Mouse (Mus musculus): ENCODE results near the gene Tsr1. TPM values are rescaled to one million over a fixed set of nuclear protein-coding genes. Genes with fewer than 3 reads are reported as not detected.

Gene Tsr1
- polyA plus RNA-seq, 1 experiment: 19.0 TPM

DNA sequence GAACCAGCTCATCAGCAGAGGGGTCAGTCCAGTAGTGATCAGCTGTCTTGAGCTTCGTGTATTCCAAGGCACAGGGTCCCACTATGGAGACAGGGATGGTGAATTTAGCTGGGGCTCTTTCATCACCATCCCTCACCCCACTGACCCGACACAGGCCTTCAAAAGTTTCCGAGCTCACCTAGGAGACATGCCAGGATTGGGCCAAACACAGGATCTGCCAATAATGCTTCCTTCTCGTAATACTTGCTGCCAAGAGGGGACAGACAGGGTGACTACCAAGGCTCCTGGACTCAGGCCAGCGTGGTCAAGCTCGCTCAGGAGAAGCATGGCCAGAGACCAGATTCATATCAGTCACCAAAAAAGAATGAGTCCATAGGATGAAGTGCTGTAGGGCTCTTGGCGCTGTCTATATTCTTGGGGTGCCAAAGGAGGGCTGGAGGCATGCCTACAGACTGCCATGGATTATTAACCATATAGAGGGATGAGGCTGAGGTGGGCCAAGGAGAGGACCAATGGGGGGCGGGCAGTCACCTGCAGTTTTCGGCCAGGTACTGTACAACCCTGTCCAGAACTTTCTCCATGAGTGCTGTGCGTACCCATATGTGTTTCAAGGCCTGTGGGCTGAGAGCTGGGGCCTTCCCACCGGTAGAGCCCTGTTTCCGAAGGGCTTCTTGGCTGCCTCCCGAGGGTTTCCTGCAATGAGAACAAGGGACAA is 29.7 kb upstream of the Tsr1 start:
- H3K4me3 ChIP-seq (ENCODE audit: insufficient read depth, low read length): no peak overlapping the region
- no peak overlapping the region for H3K27ac ChIP-seq (ENCODE audit: insufficient read depth, low read length)
- TF ChIP-seq CTCF (IDR thresholded peaks at IDR 0.05; ENCODE audit: extremely low read depth, insufficient read depth, low read length): no peak
- TF ChIP-seq POLR2A (IDR thresholded peaks at IDR 0.05; ENCODE audit: extremely low read depth, insufficient read depth, low read length): no peak
- H3K4me1 ChIP-seq (ENCODE audit: control insufficient read depth, insufficient read depth, low read length): peaks cover 5% of the 10 kb centered on the region

DNA sequence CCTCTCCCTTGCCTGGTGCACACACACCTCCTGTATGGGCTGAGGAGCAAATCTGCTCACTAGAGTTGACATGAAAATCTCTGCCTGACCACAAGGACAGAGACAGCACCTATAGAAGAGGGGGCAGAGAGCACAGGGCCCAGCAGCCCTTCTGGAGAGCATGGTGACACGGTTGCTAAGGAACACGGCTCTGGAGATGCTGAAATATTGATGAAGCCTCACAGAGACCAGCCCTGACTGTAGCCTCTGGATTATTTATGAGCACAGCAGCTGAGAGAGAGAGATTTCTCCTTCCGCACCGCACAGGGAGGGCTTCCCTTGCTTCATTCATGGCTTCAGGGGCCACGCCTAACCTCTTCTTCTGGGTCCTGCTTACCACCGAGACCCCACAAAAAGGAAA is 28.3 kb upstream of the Tsr1 start:
- Histone ChIP-seq H3K27ac (ENCODE audit: insufficient read depth, low read length) (no peak overlapping the region), H3K4me1 (ENCODE audit: control insufficient read depth, insufficient read depth, low read length) (peaks cover 11% of the 10 kb centered on the region), H3K4me3 (ENCODE audit: insufficient read depth, low read length) (no peak overlapping the region)
- TF ChIP-seq POLR2A (IDR thresholded peaks at IDR 0.05; ENCODE audit: extremely low read depth, insufficient read depth, low read length): no peak
- no peak for TF ChIP-seq CTCF (IDR thresholded peaks at IDR 0.05; ENCODE audit: extremely low read depth, insufficient read depth, low read length)

DNA sequence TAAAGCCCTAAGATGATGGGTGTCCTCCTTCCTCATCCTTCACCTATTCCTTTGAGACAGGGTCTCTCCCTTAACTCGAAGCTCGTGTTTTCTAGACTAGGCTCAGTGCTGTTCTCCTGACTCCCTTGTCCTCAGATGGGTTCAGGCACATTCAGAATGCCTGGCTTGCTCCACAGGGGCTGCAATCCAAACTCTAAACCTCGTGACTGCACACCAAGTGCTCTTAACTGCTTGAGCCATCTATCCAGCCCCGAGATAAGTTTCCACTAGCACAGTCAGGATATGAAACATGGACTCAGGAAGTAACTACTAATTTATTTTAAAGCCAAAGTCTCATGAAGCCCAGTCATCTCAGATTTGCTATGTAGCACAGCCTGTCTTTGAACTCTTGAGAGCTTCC is 27.3 kb upstream of the Tsr1 start:
- H3K4me3 ChIP-seq (ENCODE audit: insufficient read depth, low read length): no peak overlapping the region
- TF ChIP-seq CTCF (IDR thresholded peaks at IDR 0.05; ENCODE audit: extremely low read depth, insufficient read depth, low read length) (no peak), POLR2A (IDR thresholded peaks at IDR 0.05; ENCODE audit: extremely low read depth, insufficient read depth, low read length) (no peak)
- H3K27ac ChIP-seq (ENCODE audit: insufficient read depth, low read length): no peak overlapping the region
- H3K4me1 ChIP-seq (ENCODE audit: control insufficient read depth, insufficient read depth, low read length): peaks cover 15% of the 10 kb centered on the region

DNA sequence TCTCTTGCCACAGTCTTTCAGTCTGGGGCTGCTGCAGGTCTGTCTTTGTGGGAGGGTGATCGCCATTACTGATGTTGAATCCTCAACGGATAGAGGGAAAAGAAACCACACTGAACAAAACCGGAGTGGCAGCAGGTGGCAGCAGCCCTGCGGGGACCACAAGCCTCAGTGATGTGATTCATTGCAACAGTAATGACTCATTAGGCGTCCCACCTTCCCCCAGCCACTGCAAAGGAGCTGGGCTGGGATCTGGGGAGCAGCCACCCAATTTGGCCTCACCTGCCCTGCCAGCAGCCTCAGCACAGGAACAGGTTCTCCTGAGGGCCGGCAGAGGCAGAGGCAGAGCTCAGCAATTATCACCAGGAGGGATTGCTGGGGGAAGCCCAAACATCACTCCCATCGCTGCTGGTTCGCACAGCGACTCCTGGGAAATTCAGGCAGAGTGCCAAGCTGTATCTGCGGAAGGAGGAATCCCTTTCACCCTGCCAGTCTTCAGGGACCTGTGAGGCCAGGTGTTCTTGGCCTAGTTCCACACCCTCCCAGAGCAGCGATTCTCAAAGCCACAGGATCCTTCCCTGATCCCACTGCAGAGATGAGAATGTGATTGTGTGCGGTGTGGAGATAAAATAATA is 26.8 kb upstream of the Tsr1 start:
- Histone ChIP-seq H3K27ac (ENCODE audit: insufficient read depth, low read length) (no peak overlapping the region), H3K4me1 (ENCODE audit: control insufficient read depth, insufficient read depth, low read length) (peaks cover 15% of the 10 kb centered on the region), H3K4me3 (ENCODE audit: insufficient read depth, low read length) (no peak overlapping the region)
- TF ChIP-seq CTCF (IDR thresholded peaks at IDR 0.05; ENCODE audit: extremely low read depth, insufficient read depth, low read length) (peak; percentile 40), POLR2A (IDR thresholded peaks at IDR 0.05; ENCODE audit: extremely low read depth, insufficient read depth, low read length) (no peak)

DNA sequence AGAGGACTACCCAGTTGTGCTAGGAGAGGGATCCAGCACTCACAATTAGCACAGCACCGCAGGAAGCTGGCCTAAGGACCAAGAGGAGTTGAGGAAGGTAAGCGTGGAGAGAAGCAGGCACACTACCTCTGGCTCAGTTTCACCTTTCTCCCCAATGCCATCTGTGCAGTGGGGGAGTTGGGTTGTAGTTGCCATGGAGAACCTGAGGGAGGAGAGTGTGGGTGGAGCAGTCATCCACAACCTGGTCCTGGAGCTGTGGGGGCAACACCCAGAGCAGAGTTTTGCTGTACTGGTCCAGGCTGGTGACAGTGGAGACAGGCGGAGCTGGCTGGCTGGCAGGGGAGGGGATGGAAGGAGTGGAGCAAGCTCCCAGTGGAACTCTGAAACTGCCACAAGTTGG is 23.2 kb upstream of the Tsr1 start:
- peaks cover 14% of the 10 kb centered on the region for H3K4me1 ChIP-seq (ENCODE audit: control insufficient read depth, insufficient read depth, low read length)
- H3K27ac ChIP-seq (ENCODE audit: insufficient read depth, low read length): peak overlapping the region; percentile 27; the same call in 1 of the 2 replicates
- TF ChIP-seq CTCF (IDR thresholded peaks at IDR 0.05; ENCODE audit: extremely low read depth, insufficient read depth, low read length) (no peak), POLR2A (IDR thresholded peaks at IDR 0.05; ENCODE audit: extremely low read depth, insufficient read depth, low read length) (no peak)
- H3K4me3 ChIP-seq (ENCODE audit: insufficient read depth, low read length): no peak overlapping the region

DNA sequence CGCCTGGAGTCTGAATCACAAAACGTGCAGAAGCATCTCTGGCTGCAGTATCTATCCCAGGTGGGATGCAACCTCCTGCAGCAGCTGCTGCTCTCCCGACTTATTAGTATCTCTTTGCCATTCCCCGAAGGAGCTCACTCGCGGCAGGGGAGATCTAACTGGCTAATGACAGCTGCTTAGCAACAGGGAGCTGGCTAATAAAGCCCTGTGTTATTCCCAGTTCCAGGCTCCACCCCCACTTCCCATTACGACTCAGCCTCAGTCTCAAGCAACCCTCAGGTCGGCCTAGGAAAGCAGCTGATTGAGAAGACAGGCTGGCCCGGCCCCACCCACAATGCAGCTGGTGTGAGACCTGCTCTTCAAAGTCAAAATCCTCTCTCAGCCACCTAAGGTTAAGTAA is 21.1 kb upstream of the Tsr1 start:
- no peak overlapping the region for H3K4me3 ChIP-seq (ENCODE audit: insufficient read depth, low read length)
- peak overlapping the region; percentile 7; the same call in 1 of the 2 replicates for H3K27ac ChIP-seq (ENCODE audit: insufficient read depth, low read length)
- peaks cover 12% of the 10 kb centered on the region for H3K4me1 ChIP-seq (ENCODE audit: control insufficient read depth, insufficient read depth, low read length)
- no peak for TF ChIP-seq CTCF (IDR thresholded peaks at IDR 0.05; ENCODE audit: extremely low read depth, insufficient read depth, low read length)
- TF ChIP-seq POLR2A (IDR thresholded peaks at IDR 0.05; ENCODE audit: extremely low read depth, insufficient read depth, low read length): peak; percentile 35; the same call in 1 of the 2 replicates

DNA sequence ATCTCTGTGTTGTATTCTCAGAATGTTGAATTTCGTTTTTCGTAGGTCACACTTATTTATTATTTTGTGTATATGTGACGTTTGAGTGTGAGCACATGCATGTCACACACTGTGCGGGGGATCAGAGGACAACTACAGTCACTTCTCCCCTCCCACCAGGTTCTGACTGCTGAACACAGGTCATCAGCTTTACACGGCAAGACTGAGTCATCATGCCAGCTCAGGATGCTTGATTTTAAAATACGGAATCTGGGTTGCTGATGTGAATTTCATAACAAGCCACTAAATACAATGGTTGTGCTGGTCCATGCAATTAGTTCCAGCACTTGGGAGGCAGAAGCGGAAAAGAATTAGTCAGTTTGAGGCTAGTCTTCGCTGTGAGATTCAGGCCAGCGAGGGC is 16.9 kb upstream of the Tsr1 start:
- Histone ChIP-seq H3K4me1 (ENCODE audit: control insufficient read depth, insufficient read depth, low read length) (peaks cover 7% of the 10 kb centered on the region), H3K4me3 (ENCODE audit: insufficient read depth, low read length) (no peak overlapping the region), H3K27ac (ENCODE audit: insufficient read depth, low read length) (no peak overlapping the region)
- TF ChIP-seq POLR2A (IDR thresholded peaks at IDR 0.05; ENCODE audit: extremely low read depth, insufficient read depth, low read length): no peak
- TF ChIP-seq CTCF (IDR thresholded peaks at IDR 0.05; ENCODE audit: extremely low read depth, insufficient read depth, low read length): no peak

DNA sequence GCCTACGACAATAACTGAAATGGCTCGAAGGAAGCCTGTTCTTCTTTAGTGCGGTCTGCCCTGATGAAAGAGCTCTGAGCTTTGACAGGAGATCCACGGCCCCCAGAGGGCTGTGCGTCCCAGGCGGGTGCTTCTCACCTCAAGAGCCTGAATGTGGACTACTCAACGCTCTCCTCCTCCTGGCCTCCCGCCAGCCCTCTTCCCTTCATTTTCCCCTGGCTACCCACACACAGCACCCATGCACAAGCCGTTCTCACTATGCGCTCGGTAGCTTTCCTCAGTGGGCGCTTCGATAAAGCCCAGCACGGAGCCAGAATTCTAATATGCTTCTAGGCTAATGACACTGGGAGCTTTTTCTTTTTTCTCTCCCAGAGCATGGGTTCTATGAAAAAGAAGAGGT is 15.9 kb upstream of the Tsr1 start:
- Histone ChIP-seq H3K27ac (ENCODE audit: insufficient read depth, low read length) (no peak overlapping the region), H3K4me1 (ENCODE audit: control insufficient read depth, insufficient read depth, low read length) (peaks cover 5% of the 10 kb centered on the region), H3K4me3 (ENCODE audit: insufficient read depth, low read length) (no peak overlapping the region)
- TF ChIP-seq CTCF (IDR thresholded peaks at IDR 0.05; ENCODE audit: extremely low read depth, insufficient read depth, low read length): no peak
- no peak for TF ChIP-seq POLR2A (IDR thresholded peaks at IDR 0.05; ENCODE audit: extremely low read depth, insufficient read depth, low read length)

DNA sequence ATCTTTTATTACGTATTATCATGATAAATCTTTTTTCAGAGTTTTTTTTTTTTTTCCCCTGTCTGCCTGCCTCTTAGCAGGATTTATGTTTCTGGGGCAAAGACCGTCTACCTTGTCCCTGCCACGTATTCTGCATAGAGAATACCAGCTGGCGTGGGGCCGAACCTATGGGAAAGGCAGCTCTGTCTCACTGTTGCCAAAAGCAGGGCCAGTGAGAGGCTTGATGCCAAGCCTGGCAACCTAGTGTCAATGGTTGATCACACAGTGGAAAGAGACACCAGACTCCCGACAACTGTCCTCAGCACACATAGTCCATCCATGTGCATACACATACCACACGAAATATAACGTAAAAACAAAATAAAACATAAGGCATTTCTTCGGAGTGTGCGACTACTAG is 14.8 kb upstream of the Tsr1 start:
- TF ChIP-seq POLR2A (IDR thresholded peaks at IDR 0.05; ENCODE audit: extremely low read depth, insufficient read depth, low read length) (no peak), CTCF (IDR thresholded peaks at IDR 0.05; ENCODE audit: extremely low read depth, insufficient read depth, low read length) (no peak)
- Histone ChIP-seq H3K4me1 (ENCODE audit: control insufficient read depth, insufficient read depth, low read length) (peaks cover 5% of the 10 kb centered on the region), H3K4me3 (ENCODE audit: insufficient read depth, low read length) (no peak overlapping the region), H3K27ac (ENCODE audit: insufficient read depth, low read length) (no peak overlapping the region)

DNA sequence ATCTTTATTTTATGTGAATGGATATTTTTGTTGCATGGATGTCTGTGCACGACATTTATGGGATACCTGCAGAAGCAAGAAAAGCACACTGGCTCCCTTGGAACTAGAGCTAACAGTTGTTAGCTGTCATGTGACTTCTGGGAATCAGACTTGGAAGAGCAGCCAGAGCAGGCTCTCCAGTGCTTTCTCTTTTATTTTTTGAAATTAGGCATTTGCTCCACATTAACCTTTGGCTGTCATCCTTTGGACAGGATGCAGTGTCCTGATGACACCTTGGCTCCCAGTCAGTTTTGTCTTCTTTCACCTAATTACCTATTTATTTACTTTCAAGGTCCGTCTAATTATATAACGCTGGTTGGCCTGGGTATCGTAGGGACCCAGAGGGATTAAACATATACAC is 3.3 kb upstream of the Tsr1 start:
- TF ChIP-seq CTCF (IDR thresholded peaks at IDR 0.05; ENCODE audit: extremely low read depth, insufficient read depth, low read length) (no peak), POLR2A (IDR thresholded peaks at IDR 0.05; ENCODE audit: extremely low read depth, insufficient read depth, low read length) (no peak)
- H3K4me3 ChIP-seq (ENCODE audit: insufficient read depth, low read length): no peak overlapping the region
- H3K27ac ChIP-seq (ENCODE audit: insufficient read depth, low read length): 0 out of 2 replicates have a peak overlapping the region, but pooled peaks have one; percentile 3
- H3K4me1 ChIP-seq (ENCODE audit: control insufficient read depth, insufficient read depth, low read length): peaks cover 3% of the 10 kb centered on the region; the same call in 1 of the 2 replicates
